Mouse (Mus musculus): ENCODE measurements around the gene Hes1.

- TF ChIP-seq CTCF (IDR thresholded peaks at IDR 0.05; ENCODE audit: low read depth) (no peak), EP300 (IDR thresholded peaks at IDR 0.05; ENCODE audit: low read depth) (no peak)
Observed at GRCm38 (mm10) chr16:30069580-30069949, 5.4 kb downstream of the Hes1 start.

Measured in heart, postnatal 0 days (tissue).